Mouse (Mus musculus) embryonic facial prominence, embryonic 13.5 days (tissue): ENCODE data around the gene Cenpn. TPM values are rescaled to one million over a fixed set of nuclear protein-coding genes. Genes with fewer than 3 reads are reported as not detected.

Experiments
- ATAC-seq: fragments of 200-750 bp; cut with Nextera tagmentation; 2 replicates; pipeline ENCODE4 v1.8.0; 2017; ENCODE audit warnings: low read depth; ENCODE audit not compliant: insufficient number of reproducible peaks, insufficient read depth, low FRiP score, low TSS enrichment
- H3K27ac ChIP-seq: fragments of 300-500 bp; sonication (generic); 2 replicates; pipeline ENCODE4 v1.5.1; 2015; ENCODE audit warnings: moderate library complexity, mild to moderate bottlenecking, inconsistent platforms
- H3K27me3 ChIP-seq: fragments of 300-500 bp; sonication (generic); 2 replicates; pipeline ENCODE4 v1.6.1; 2015; ENCODE audit warnings: mild to moderate bottlenecking, inconsistent platforms
- H3K36me3 ChIP-seq: fragments of 300-500 bp; sonication (generic); 2 replicates; pipeline ENCODE4 v1.6.1; 2015; ENCODE audit warnings: mild to moderate bottlenecking, inconsistent platforms
- H3K4me1 ChIP-seq: fragments of 300-500 bp; sonication (generic); 2 replicates; pipeline ENCODE4 v1.6.1; 2015; ENCODE audit warnings: inconsistent platforms
- H3K4me2 ChIP-seq: fragments of 300-500 bp; sonication (generic); 2 replicates; pipeline ENCODE4 v1.6.1; 2015; ENCODE audit warnings: moderate library complexity, mild to moderate bottlenecking, inconsistent platforms
- H3K4me3 ChIP-seq: fragments of 300-500 bp; sonication (generic); 2 replicates; pipeline ENCODE4 v1.5.1; 2015; ENCODE audit warnings: mild to moderate bottlenecking, inconsistent platforms
- H3K9ac ChIP-seq: fragments of 300-500 bp; sonication (generic); 2 replicates; pipeline ENCODE4 v1.6.1; 2015; ENCODE audit warnings: mild to moderate bottlenecking, inconsistent platforms
- H3K9me3 ChIP-seq: fragments of 300-500 bp; sonication (generic); 2 replicates; pipeline ENCODE4 v1.6.1; 2016; ENCODE audit warnings: inconsistent platforms
- WGBS: fragments of 180-500 bp; shearing (Covaris S2); methylation state at CpG from one replicate; pipeline ENCODE4 v1.1.7; 2015; ENCODE audit warnings: mixed read lengths; 5-methylcytosine and 5-hydroxymethylcytosine counted together
- polyA plus RNA-seq: library from polyadenylated mRNA; unstranded; fragments of >200 nt; fragmentation: Nextera tagmentation; extraction: Ambion mirVana; gene quantifications from 2 replicates; pipeline ENCODE4 v1.2.1, GENCODE M21; 2015

Gene Cenpn
- polyA plus RNA-seq, 1 experiment from 2014 or later: 44.5 TPM

GRCm38 (mm10) chr8:116943555-116944384, 22.2 kb downstream of the Cenpn start:
- ATAC-seq: peak; percentile 44; the same call in 1 of the 2 replicates
- peaks cover 4% of the 10 kb centered on the region for H3K36me3 ChIP-seq
- no peak overlapping the region for H3K27ac ChIP-seq
- no peaks in the 10 kb centered on the region for H3K27me3 ChIP-seq
- WGBS: under 1% methylated on average over 62 of the region's 62 CpGs
- H3K4me3 ChIP-seq: peak overlapping the region; percentile 97
- H3K4me2 ChIP-seq: peak overlapping the region; percentile 96
- peak overlapping the region; percentile 88 for H3K9ac ChIP-seq
- H3K9me3 ChIP-seq: no peaks in the 10 kb centered on the region
- peaks cover 22% of the 10 kb centered on the region for H3K4me1 ChIP-seq

GRCm38 (mm10) chr8:116944385-116944696, 22.8 kb downstream of the Cenpn start:
- H3K27me3 ChIP-seq: no peaks in the 10 kb centered on the region
- ATAC-seq: no peak
- H3K36me3 ChIP-seq: peaks cover 4% of the 10 kb centered on the region
- no peak overlapping the region for H3K27ac ChIP-seq
- WGBS: 9% methylated on average over 4 of the region's 4 CpGs
- H3K4me1 ChIP-seq: peaks cover 22% of the 10 kb centered on the region
- peak overlapping the region; percentile 97 for H3K4me3 ChIP-seq
- H3K9ac ChIP-seq: peak overlapping the region; percentile 88
- no peaks in the 10 kb centered on the region for H3K9me3 ChIP-seq
- peak overlapping the region; percentile 96 for H3K4me2 ChIP-seq

GRCm38 (mm10) chr8:116945169-116945910, 23.8 kb downstream of the Cenpn start:
- no peak overlapping the region for H3K4me2 ChIP-seq
- WGBS: 75% methylated on average over 9 of the region's 9 CpGs
- H3K4me3 ChIP-seq: no peak overlapping the region
- no peaks in the 10 kb centered on the region for H3K27me3 ChIP-seq
- H3K27ac ChIP-seq: no peak overlapping the region
- no peak overlapping the region; the same call in 1 of the 2 replicates for H3K9ac ChIP-seq
- peaks cover 4% of the 10 kb centered on the region for H3K36me3 ChIP-seq
- no peaks in the 10 kb centered on the region for H3K9me3 ChIP-seq
- H3K4me1 ChIP-seq: peaks cover 22% of the 10 kb centered on the region
- no peak for ATAC-seq

GRCm38 (mm10) chr8:116946268-116946838, 24.8 kb downstream of the Cenpn start:
- peaks cover 27% of the 10 kb centered on the region for H3K4me1 ChIP-seq
- H3K9me3 ChIP-seq: no peaks in the 10 kb centered on the region
- no peak for ATAC-seq
- H3K27ac ChIP-seq: no peak overlapping the region
- no peak overlapping the region for H3K4me3 ChIP-seq
- 0 out of 2 replicates have a peak overlapping the region, but pooled peaks have one; percentile 33 for H3K9ac ChIP-seq
- H3K27me3 ChIP-seq: no peaks in the 10 kb centered on the region
- H3K36me3 ChIP-seq: no peaks in the 10 kb centered on the region
- WGBS: 85% methylated on average over 21 of the region's 21 CpGs
- no peak overlapping the region for H3K4me2 ChIP-seq

GRCm38 (mm10) chr8:116946851-116947250, 25.3 kb downstream of the Cenpn start:
- no peaks in the 10 kb centered on the region for H3K27me3 ChIP-seq

GRCm38 (mm10) chr8:116947589-116947988, 26.1 kb downstream of the Cenpn start:
- no peaks in the 10 kb centered on the region for H3K27me3 ChIP-seq
- H3K4me3 ChIP-seq: no peak overlapping the region
- H3K9me3 ChIP-seq: no peaks in the 10 kb centered on the region
- 86% methylated on average over 7 of the region's 7 CpGs for WGBS
- H3K4me2 ChIP-seq: no peak overlapping the region
- H3K9ac ChIP-seq: no peak overlapping the region
- H3K4me1 ChIP-seq: peaks cover 35% of the 10 kb centered on the region
- H3K36me3 ChIP-seq: no peaks in the 10 kb centered on the region
- no peak for ATAC-seq
- H3K27ac ChIP-seq: no peak overlapping the region

More at GRCm38 (mm10) chr8:116946851-116947250, 25.3 kb downstream of the Cenpn start:
- peaks cover 32% of the 10 kb centered on the region for H3K4me1 ChIP-seq
- no peak for ATAC-seq
- H3K4me3 ChIP-seq: no peak overlapping the region
- no peaks in the 10 kb centered on the region for H3K36me3 ChIP-seq
- no peak overlapping the region for H3K27ac ChIP-seq
- no peaks in the 10 kb centered on the region for H3K9me3 ChIP-seq
- H3K4me2 ChIP-seq: no peak overlapping the region
- H3K9ac ChIP-seq: no peak overlapping the region
- WGBS: 90% methylated on average over 6 of the region's 6 CpGs

- peaks cover 14% of the 10 kb centered on the region for H3K4me1 ChIP-seq
- WGBS: 48% methylated on average over 5 of the region's 5 CpGs
- ATAC-seq: no peak
- H3K36me3 ChIP-seq: peaks cover 34% of the 10 kb centered on the region
- H3K9me3 ChIP-seq: no peaks in the 10 kb centered on the region
- H3K4me3 ChIP-seq: no peak overlapping the region
- H3K27me3 ChIP-seq: no peaks in the 10 kb centered on the region
- H3K9ac ChIP-seq: no peak overlapping the region
- H3K4me2 ChIP-seq: no peak overlapping the region
- H3K27ac ChIP-seq: 0 out of 2 replicates have a peak overlapping the region, but pooled peaks have one; percentile 16
Observed at GRCm38 (mm10) chr8:116951369-116951768, 29.8 kb downstream of the Cenpn start.

- Histone ChIP-seq H3K4me3 (no peak overlapping the region), H3K27me3 (no peaks in the 10 kb centered on the region), H3K4me1 (peaks cover 13% of the 10 kb centered on the region), H3K4me2 (no peak overlapping the region), H3K36me3 (peaks cover 38% of the 10 kb centered on the region), H3K9me3 (no peaks in the 10 kb centered on the region), H3K27ac (no peak overlapping the region), H3K9ac (no peak overlapping the region)
- ATAC-seq: no peak
- 94% methylated on average over 2 of the region's 2 CpGs for WGBS
Observed at GRCm38 (mm10) chr8:116951778-116952177, 30.2 kb downstream of the Cenpn start.

GRCm38 (mm10) chr8:116952428-116952827, 30.9 kb downstream of the Cenpn start:
- Histone ChIP-seq H3K27me3 (no peaks in the 10 kb centered on the region), H3K9ac (no peak overlapping the region), H3K4me3 (no peak overlapping the region), H3K4me1 (peaks cover 13% of the 10 kb centered on the region), H3K27ac (no peak overlapping the region), H3K36me3 (peaks cover 44% of the 10 kb centered on the region), H3K4me2 (no peak overlapping the region), H3K9me3 (no peaks in the 10 kb centered on the region)
- WGBS: 90% methylated on average over 8 of the region's 8 CpGs
- ATAC-seq: no peak

- no peak for ATAC-seq
- Histone ChIP-seq H3K4me3 (no peak overlapping the region), H3K4me2 (no peak overlapping the region), H3K27me3 (no peaks in the 10 kb centered on the region), H3K4me1 (peaks cover 13% of the 10 kb centered on the region), H3K9ac (no peak overlapping the region), H3K36me3 (peaks cover 60% of the 10 kb centered on the region), H3K9me3 (no peaks in the 10 kb centered on the region), H3K27ac (no peak overlapping the region)
- 96% methylated on average over 9 of the region's 9 CpGs for WGBS
Observed at GRCm38 (mm10) chr8:116954415-116954814, 32.9 kb downstream of the Cenpn start.

- Histone ChIP-seq H3K4me3 (no peak overlapping the region), H3K4me1 (no peaks in the 10 kb centered on the region), H3K9ac (no peak overlapping the region), H3K27me3 (no peaks in the 10 kb centered on the region), H3K9me3 (no peaks in the 10 kb centered on the region), H3K27ac (no peak overlapping the region), H3K4me2 (no peak overlapping the region), H3K36me3 (no peaks in the 10 kb centered on the region)
- 79% methylated on average over 6 of the region's 6 CpGs for WGBS
- ATAC-seq: no peak
Observed at GRCm38 (mm10) chr8:116969531-116969930, 48.0 kb downstream of the Cenpn start.
